Mouse (Mus musculus): ENCODE results near the gene Cenpx. TPM values are rescaled to one million over a fixed set of nuclear protein-coding genes. Genes with fewer than 3 reads are reported as not detected.
"Not testable (repeated sequence)": the region's sequence is repeated elsewhere in the genome, so short reads cannot be mapped to it uniquely, and the experiment has no call there.

Cenpx gene
- total RNA-seq (2014; rRNA removed) (57.6 and 78.6 TPM in 2 replicates), polyA plus RNA-seq (2015; fragmentation: Nextera tagmentation; extraction: Ambion mirVana) (99.7 and 100 TPM in 2 replicates)

DNA sequence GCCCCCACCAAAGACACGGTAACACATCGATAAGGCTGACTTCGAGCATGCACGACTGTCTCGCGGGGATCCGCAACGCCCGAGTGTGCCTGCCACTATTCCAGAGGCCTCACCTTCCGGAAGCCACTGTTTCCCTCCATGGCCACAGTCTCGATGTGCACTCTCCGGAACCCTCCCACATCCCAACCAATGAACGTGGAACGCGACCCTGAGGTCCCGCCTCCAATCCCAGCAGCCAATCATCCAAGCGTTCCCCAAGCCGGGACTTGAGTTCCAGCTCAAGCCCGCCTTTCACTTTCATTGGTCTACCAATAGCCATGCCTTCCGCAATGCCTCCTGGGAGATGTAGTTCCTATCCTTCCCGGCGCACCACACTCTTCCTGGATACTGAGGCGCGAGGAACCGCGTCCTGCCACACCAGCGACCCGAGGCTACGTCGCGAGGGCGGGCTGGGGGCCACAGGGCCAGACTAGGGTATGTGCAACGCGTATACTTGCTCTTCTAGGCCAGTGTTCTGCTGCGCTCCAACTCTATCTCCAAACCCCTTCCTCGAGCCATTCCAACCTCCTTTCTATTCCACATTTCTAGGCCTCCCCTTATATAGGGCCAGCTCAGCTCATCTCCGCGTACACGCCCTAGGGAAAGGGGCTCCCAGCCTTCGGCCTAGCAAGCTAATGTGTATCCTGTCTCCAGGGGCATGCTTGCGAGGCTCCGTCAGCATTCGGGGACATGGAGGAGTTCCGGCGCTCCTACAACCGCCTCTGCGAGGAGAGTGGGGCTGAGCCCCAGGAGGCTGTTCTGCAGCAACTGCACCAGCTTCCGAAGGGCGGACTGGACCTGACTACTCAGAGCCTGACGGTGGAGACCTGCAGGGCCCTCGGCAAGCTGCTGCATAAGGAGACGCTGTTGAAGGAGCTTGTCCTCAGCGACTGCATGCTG, at the start of gene Cenpx, which contains the start of gene Lrrc45:
TSS of gene Cenpx (minus strand) at position 159 of the 939 bp plus-strand sequence.
TSS of gene Lrrc45 (plus strand) at position 346 of the 939 bp plus-strand sequence.
- Histone ChIP-seq H3K9ac (replicated peaks; ENCODE audit: low read length) (peak within 1 kb of the TSS; percentile 61), H3K4me1 (ENCODE audit: insufficient read depth, low read length) (peaks cover 16% of the 10 kb centered on the region), H3K9me3 (ENCODE audit: low read length) (no peaks in the 10 kb centered on the region), H3K4me2 (ENCODE audit: low read depth, low read length) (peak within 1 kb of the TSS; percentile 83), H3K27ac (peak within 1 kb of the TSS; percentile 75), H3K4me3 (ENCODE audit: low read length) (peak within 1 kb of the TSS; percentile 51), H3K36me3 (ENCODE audit: insufficient read depth, low read length) (peaks cover 13% of the 10 kb centered on the region), H3K27me3 (ENCODE audit: insufficient read depth, low read length) (no peaks in the 10 kb centered on the region)
- no peak for TF ChIP-seq CTCF (IDR thresholded peaks at IDR 0.05; ENCODE audit: low read depth)
- 2% methylated on average over 53 of the region's 53 CpGs for WGBS
- DNase-seq (ENCODE audit: low spot score) (peak; percentile 99), ATAC-seq (peak; percentile 97)

DNA sequence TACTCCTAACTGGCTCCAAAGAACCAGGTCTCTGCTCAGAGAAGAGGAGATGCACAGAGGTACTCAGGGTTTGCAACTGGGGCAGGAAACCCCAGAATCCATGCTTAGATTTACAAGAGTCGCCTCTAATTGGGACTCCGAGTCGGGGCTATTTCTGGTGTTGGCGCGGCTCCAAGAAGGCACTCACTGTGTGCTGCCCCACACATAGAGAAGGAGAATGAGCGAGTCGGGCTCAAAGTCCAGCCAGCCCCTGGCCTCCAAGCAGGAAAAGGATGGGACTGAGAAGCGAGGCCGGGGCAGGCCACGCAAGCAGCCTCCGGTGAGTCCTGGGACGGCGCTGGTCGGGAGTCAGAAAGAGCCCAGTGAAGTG, 49.1 kb upstream of the Cenpx start, which contains the start of gene Hmga1b:
TSS of gene Hmga1b (plus strand) at position 123 of the 370 bp plus-strand sequence.
- DNase-seq (ENCODE audit: low spot score); ATAC-seq; H3K9ac ChIP-seq (replicated peaks; ENCODE audit: low read length); H3K9me3 ChIP-seq (ENCODE audit: low read length); H3K4me1 ChIP-seq (ENCODE audit: insufficient read depth, low read length); H3K27me3 ChIP-seq (ENCODE audit: insufficient read depth, low read length); H3K4me3 ChIP-seq (ENCODE audit: low read length); H3K27ac ChIP-seq; H3K4me2 ChIP-seq (ENCODE audit: low read depth, low read length); H3K36me3 ChIP-seq (ENCODE audit: insufficient read depth, low read length): not testable (repeated sequence)
- 19% methylated on average over 14 of the region's 14 CpGs for WGBS

GRCm38 (mm10) chr11:120761811-120762671, 48.5 kb upstream of the Cenpx start:
- Histone ChIP-seq H3K36me3 (ENCODE audit: insufficient read depth, low read length) (no peaks in the 10 kb centered on the region), H3K4me3 (ENCODE audit: low read length) (no peak overlapping the region), H3K27ac (no peak overlapping the region), H3K9me3 (ENCODE audit: low read length) (0 out of 2 replicates have a peak, but pooled peaks cover 4% of the 10 kb centered on the region), H3K9ac (replicated peaks; ENCODE audit: low read length) (no peak overlapping the region), H3K4me2 (ENCODE audit: low read depth, low read length) (no peak overlapping the region), H3K27me3 (ENCODE audit: insufficient read depth, low read length) (no peaks in the 10 kb centered on the region), H3K4me1 (ENCODE audit: insufficient read depth, low read length) (no peaks in the 10 kb centered on the region)
- no peak for TF ChIP-seq CTCF (IDR thresholded peaks at IDR 0.05; ENCODE audit: low read depth)
- no peak for DNase-seq (ENCODE audit: low spot score)
- no peak for ATAC-seq
- WGBS: 68% methylated on average over 14 of the region's 14 CpGs

GRCm38 (mm10) chr11:120760236-120760635, 46.7 kb upstream of the Cenpx start:
- 81% methylated on average over 9 of the region's 9 CpGs for WGBS
- H3K4me2 ChIP-seq (ENCODE audit: low read depth, low read length): no peak overlapping the region
- DNase-seq (ENCODE audit: low spot score) (no peak), ATAC-seq (no peak)
- no peaks in the 10 kb centered on the region for H3K4me1 ChIP-seq (ENCODE audit: insufficient read depth, low read length)
- no peak for TF ChIP-seq CTCF (IDR thresholded peaks at IDR 0.05; ENCODE audit: low read depth)
- H3K9me3 ChIP-seq (ENCODE audit: low read length): 0 out of 2 replicates have a peak, but pooled peaks cover 4% of the 10 kb centered on the region
- H3K27ac ChIP-seq: no peak overlapping the region
- H3K9ac ChIP-seq (replicated peaks; ENCODE audit: low read length): no peak overlapping the region
- no peaks in the 10 kb centered on the region for H3K36me3 ChIP-seq (ENCODE audit: insufficient read depth, low read length)
- H3K27me3 ChIP-seq (ENCODE audit: insufficient read depth, low read length): no peaks in the 10 kb centered on the region
- H3K4me3 ChIP-seq (ENCODE audit: low read length): no peak overlapping the region

- H3K4me1 ChIP-seq (ENCODE audit: insufficient read depth, low read length): no peaks in the 10 kb centered on the region
- DNase-seq (ENCODE audit: low spot score) (no peak), ATAC-seq (no peak)
- H3K27ac ChIP-seq: no peak overlapping the region
- no peak overlapping the region for H3K4me3 ChIP-seq (ENCODE audit: low read length)
- 72% methylated on average over 4 of the region's 4 CpGs for WGBS
- TF ChIP-seq CTCF (IDR thresholded peaks at IDR 0.05; ENCODE audit: low read depth): no peak
- no peak overlapping the region for H3K9ac ChIP-seq (replicated peaks; ENCODE audit: low read length)
- no peak overlapping the region for H3K4me2 ChIP-seq (ENCODE audit: low read depth, low read length)
- no peaks in the 10 kb centered on the region for H3K27me3 ChIP-seq (ENCODE audit: insufficient read depth, low read length)
- no peaks in the 10 kb centered on the region for H3K36me3 ChIP-seq (ENCODE audit: insufficient read depth, low read length)
- H3K9me3 ChIP-seq (ENCODE audit: low read length): no peaks in the 10 kb centered on the region
These were observed 38.1 kb upstream of the Cenpx start for GRCm38 (mm10) chr11:120751606-120752005.

GRCm38 (mm10) chr11:120749430-120749829, 35.9 kb upstream of the Cenpx start:
- Histone ChIP-seq H3K4me1 (ENCODE audit: insufficient read depth, low read length) (no peaks in the 10 kb centered on the region), H3K27ac (no peak overlapping the region), H3K4me2 (ENCODE audit: low read depth, low read length) (no peak overlapping the region), H3K9ac (replicated peaks; ENCODE audit: low read length) (no peak overlapping the region), H3K27me3 (ENCODE audit: insufficient read depth, low read length) (no peaks in the 10 kb centered on the region), H3K9me3 (ENCODE audit: low read length) (no peaks in the 10 kb centered on the region), H3K4me3 (ENCODE audit: low read length) (no peak overlapping the region), H3K36me3 (ENCODE audit: insufficient read depth, low read length) (no peaks in the 10 kb centered on the region)
- DNase-seq (ENCODE audit: low spot score) (peak; percentile 12), ATAC-seq (no peak)
- peak; percentile 34; the same call in 1 of the 2 replicates for TF ChIP-seq CTCF (IDR thresholded peaks at IDR 0.05; ENCODE audit: low read depth)
- 60% methylated on average over 8 of the region's 8 CpGs for WGBS

Data from hindbrain, postnatal 0 days (tissue).